Mouse (Mus musculus): ENCODE measurements around the gene Ccser1.
"Not testable (repeated sequence)": the region's sequence is repeated elsewhere in the genome, so short reads cannot be mapped to it uniquely, and the experiment has no call there.

Ccser1 gene

GRCm38 (mm10) chr6:61223563-61223962, 43.4 kb downstream of the Ccser1 start:
- DNase-seq (ENCODE audit: low spot score in 2 of 2) = no peak

DNA sequence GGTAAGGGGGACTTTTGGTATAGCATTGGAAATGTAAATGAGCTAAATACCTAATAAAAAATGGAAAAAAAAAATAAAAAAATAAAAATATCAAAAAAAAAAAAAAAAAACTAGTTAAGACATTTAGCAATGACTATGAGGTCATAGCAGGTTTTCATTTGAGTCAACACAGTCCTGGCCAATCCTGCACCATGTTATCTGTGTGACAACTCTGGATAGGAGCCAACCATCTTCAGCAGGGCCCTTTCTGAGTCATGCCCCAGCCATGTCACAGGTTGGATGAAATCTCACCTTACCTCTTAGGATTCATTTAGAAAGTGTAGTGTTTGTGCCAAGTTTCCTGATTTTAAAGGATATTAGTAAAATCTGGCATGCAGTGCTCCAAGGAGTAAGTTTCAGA, 45.2 kb downstream of the Ccser1 start:
- DNase-seq (ENCODE audit: low spot score in 2 of 2) = no peak

- DNase-seq (ENCODE audit: low spot score in 2 of 2) = no peak
Observed at GRCm38 (mm10) chr6:61230058-61230718, 50.1 kb downstream of the Ccser1 start.

DNA sequence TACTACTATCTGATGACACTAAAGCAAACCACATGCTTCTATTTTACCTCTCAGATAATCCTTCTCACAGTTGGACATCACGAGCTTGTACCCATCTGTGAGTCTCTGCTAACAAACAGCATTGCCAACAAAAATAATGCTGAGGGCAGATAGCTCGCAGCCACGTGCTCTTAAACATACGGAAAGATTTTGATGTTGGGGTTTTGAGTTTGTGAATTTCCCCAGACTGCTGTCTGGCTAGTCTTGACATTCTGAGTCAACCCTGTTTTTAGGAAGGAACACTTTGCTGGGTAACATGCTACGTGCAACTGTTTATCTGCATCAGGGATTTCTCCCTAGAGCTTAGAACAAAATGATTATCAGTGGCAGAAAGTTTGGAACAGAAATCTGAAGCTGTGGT, 52.9 kb downstream of the Ccser1 start:
- no peak for DNase-seq (ENCODE audit: low spot score in 2 of 2)

- DNase-seq (ENCODE audit: low spot score in 2 of 2) = no peak
Observed at GRCm38 (mm10) chr6:61233548-61234187, 53.5 kb downstream of the Ccser1 start.

DNA sequence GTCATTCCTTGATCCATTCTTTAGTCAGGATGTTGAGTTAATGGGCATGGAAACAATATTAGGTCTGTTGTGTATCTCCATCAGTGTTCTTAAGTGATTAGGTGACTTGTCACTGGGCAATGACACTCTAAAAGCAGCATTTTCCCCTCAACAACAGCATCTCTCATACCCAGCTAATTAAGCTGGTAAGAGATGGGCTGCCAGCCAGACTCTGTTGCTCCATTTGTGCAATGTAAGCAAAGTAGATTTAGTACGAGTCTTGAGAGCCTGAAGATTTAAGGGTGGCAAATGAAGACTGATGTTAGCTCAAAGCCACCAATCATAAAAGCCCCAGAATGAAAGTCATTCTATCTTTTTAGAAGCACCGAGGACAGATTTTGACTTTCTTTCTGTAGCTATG, 60.5 kb downstream of the Ccser1 start:
- no peak for DNase-seq (ENCODE audit: low spot score in 2 of 2)

DNA sequence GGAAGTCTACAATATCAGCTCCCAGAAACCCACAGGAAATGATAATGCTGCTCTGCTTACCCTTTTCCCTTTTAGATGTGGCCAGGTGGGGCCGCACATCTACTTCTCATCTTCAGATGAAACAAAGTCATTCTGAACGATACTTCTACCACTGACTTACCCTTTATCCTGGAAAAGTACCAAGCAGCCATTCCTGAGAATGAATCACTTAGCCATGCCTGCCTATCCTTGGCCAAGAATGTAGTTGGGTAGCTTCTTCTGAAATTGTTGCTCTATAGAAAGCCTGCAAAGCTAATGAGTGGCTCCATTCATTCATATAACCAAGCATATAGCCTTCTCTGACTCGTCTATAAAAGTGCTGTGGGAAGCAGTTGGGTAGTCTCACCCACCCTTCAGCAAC, 62.4 kb downstream of the Ccser1 start:
- no peak for DNase-seq (ENCODE audit: low spot score in 2 of 2)

DNA sequence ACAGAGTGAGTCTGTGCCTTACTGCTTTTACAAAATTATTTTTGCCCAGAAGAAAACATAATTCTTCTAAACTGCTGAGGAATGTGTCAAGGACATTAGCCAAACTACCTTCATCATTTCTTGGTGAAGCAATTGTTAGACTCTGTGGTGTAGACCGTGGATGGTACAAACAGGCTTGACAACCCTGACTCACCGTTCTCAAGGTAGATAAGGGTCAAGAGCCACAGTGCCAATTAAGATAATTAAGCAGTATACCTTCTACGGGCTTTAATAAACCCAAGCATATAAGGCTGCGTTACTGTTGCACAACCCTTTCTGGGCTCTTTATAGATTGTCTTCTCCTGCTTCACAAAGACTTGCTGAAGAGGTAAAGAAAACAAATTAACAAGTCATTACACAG, 66.4 kb downstream of the Ccser1 start:
- no peak for DNase-seq (ENCODE audit: low spot score in 2 of 2)

DNA sequence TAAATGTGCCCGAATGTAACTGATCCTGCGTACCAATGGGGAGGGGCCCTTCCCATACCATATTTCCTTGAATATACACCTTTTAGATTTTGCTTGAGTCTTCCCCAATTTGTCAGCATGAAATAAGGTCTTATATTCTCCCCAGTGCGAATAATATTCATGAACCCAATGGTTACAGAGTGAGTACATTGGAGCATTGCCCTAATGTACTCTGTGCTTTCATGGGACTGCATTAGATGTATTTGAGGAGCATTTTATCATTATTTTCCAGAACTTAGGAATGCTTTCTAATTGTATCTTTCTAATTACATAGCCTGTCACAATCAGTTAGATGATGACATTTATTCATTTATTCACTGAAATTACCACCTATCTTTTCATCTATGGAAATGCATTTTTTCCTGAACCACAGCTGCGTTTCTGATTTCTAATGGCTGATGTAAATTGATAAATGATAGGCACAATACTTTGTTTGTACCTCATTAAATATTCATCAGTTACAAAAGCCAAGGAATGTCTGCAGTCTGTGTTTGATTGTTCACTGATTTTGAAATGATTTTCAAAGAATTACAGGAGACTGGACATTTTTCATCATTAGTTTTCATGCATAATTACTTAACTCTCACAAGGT, 67.8 kb downstream of the Ccser1 start:
- no peak for DNase-seq (ENCODE audit: low spot score in 2 of 2)

- DNase-seq (ENCODE audit: low spot score in 2 of 2) = no peak
Observed at GRCm38 (mm10) chr6:61248700-61249099, 68.6 kb downstream of the Ccser1 start.

DNA sequence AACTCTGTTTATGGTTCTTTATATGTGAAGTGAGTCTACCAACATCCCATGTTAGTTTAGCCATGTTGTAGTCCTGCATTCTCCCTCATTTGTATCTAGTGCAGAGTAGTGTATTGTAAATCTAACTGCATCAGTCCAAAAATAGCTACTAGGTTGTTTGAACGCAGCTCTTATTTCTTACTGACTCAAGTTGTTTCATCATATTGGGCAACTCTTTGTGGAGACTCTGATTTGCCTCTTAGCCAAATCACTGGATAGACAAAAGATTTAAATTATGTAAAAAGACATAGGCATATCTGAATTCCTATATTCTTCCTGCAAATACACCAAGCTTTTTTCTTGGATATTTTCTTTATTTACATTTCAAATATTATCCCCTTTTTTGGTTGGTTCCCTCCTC, 71.1 kb downstream of the Ccser1 start:
- DNase-seq (ENCODE audit: low spot score in 2 of 2) = no peak

DNA sequence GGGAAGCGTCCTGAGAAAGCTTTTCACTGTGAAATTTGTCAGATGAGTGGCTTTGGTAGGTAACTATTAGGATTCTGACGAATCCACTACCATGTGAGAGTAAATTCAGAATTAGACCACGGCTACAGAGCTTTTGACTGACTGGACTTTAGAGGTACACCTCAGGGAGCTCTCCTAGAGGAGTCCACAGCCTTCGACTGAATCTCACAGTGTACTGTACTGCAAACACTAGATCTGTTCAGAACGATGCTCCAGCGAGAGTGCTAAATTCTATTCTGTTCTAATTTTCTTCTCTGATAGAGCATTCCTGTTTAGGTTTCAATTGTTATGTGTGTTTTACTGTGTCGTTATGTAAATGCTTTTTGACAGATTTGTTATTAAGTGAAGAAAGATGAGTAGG, 72.8 kb downstream of the Ccser1 start:
- no peak for DNase-seq (ENCODE audit: low spot score in 2 of 2)

GRCm38 (mm10) chr6:61255874-61256273, 75.8 kb downstream of the Ccser1 start:
- DNase-seq (ENCODE audit: low spot score in 2 of 2) = not testable (repeated sequence)

- DNase-seq (ENCODE audit: low spot score in 2 of 2) = no peak
Observed at GRCm38 (mm10) chr6:61258847-61259634, 78.9 kb downstream of the Ccser1 start.

- DNase-seq (ENCODE audit: low spot score in 2 of 2) = no peak
Observed at GRCm38 (mm10) chr6:61261381-61261780, 81.3 kb downstream of the Ccser1 start.

DNA sequence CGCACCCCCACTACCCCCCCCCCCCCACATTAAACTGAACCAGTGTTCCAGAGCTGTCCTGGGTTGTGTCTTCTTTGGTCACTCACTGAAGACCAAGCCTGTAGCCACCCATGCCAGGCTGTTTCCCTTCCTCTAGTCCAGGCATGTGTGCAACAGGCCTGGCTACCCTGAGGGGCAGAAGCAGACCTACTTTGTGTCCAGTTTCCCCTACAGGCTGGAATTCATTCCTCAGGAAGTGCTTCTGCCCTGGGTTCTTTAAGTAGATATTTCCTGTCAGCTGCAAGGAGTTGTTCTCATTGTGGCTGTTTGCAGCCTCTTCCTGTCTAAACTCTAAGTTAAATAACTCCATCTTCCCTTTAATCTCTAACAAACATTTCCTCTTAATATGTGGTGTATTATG, 82.3 kb downstream of the Ccser1 start:
- DNase-seq (ENCODE audit: low spot score in 2 of 2) = no peak

DNA sequence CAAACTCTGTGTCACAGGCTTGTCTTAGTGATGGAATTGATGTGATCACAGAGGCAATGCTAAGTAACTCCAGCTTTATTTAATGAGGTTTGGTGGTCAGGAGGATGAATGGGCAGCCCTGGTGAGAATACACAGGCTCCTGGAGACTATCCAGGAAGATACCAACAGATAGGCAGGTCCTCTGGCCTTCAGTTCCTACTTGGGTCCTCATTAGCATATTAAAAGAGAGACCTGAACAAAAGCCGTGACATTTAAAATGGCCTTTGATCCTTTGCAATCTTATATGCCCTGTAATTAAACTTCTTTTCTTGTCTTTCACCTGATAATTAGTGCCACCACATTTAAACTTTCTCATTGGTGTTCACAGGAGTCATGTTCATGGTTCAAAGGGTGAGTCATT, 83.2 kb downstream of the Ccser1 start:
- DNase-seq (ENCODE audit: low spot score in 2 of 2) = no peak

DNA sequence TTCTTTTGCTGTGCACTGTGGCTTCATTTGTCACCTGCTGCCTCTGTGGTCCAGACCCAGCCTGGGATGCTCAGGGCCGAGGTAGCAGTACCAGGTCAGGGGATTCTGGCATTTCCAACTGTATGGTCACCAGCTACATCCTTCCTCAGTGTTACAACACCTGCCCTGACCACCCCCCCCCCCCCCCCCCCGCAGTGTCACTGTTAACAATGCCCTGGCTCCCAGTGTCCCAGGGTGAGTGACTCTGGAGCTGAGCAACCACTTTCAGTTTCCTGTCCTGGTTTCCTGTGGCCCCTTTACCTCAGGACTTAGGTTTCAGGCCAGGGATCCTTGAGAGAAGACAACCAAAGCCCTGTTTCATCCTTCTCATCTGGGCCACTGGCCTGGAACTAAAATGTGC, 90.9 kb downstream of the Ccser1 start:
- DNase-seq (ENCODE audit: low spot score in 2 of 2) = no peak

DNA sequence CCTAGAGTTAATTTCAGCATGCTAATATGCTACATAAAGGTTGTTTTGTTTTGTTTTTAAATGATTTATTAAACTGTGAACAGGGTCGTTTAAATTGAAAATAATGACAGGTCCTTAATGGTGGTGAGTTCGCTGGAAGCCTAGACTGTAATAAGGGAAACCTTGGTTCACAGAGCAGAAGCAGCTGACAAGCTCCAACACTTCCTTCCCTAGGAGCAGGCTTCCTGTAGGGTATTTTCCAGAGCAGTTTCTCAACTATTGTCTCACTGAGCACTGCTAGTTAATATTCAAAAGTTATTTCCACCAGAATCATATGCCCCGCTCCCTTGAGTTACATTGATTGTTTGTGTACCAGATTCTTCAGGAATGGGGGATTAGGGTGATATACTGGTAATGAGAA, 93.3 kb downstream of the Ccser1 start:
- DNase-seq (ENCODE audit: low spot score in 2 of 2) = no peak

DNA sequence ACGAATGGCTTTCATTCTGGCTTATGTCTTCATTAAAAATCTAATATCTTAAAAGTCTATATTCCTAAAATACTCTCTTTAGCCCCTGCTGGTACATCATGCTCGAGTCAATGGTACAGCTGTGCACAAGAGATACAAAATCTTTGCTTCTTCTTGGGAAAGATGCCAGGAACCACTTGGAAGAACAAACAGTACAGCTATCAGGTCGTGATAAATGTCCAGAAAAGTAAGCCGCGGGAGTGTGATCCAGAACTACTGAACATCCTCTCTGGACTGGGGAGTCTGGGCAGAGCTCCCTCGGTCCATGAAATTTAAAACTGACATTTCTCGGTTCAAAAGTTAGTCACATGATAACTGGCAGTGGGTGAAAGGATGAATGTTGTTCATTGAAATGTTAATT, 99.4 kb downstream of the Ccser1 start:
- no peak for DNase-seq (ENCODE audit: low spot score in 2 of 2)

DNA sequence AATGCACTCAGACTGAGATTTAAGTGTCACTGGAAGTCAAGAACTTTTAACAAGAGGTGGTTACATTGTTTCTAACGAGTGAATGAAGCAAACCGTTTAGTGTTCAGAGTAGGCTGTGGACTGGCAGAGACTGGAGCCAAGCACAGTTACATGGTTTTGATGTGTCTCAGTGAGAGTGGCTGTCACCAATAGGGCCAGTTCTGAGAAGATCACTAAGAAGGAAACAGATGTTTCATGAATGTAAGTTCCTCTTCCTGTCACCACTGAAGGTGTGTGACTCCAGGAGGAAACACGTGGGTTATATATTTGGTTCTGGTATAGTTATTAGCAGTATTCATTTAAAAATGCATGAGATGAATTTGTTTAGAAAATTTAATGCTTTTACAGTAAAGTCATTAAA, 112.8 kb downstream of the Ccser1 start:
- DNase-seq (ENCODE audit: low spot score in 2 of 2) = peak in 1 of 2 experiments; percentile 1

DNA sequence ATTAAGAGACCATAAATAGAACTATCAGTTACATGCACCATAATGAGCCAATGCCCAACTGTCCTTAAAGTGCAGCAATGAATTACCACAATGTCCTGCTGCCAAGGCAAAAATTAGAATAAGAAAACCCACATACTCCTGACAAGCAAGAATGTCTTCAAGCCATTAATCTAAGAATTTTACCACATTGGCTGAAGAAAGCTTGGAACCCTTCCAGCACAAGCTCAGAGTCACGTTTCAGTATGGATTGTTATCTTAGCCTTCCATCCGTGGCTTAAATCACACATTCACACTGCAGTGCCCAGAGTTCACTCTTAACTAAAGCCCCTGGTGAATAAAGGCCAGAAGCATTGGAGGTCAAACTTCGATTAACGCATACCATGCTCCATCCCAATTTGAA, 115.4 kb downstream of the Ccser1 start:
- no peak for DNase-seq (ENCODE audit: low spot score in 2 of 2)

All from natural killer cell, adult 2 months (primary cell).